Mouse (Mus musculus): ENCODE results near the gene Garnl3.

- TF ChIP-seq POLR2A (IDR thresholded peaks at IDR 0.05; ENCODE audit: borderline replicate concordance, control insufficient read depth, low read depth, low read length) (no peak), CTCF (IDR thresholded peaks at IDR 0.05; ENCODE audit: control insufficient read depth, insufficient read depth, low read length) (no peak)
Measured at GRCm38 (mm10) chr2:33025040-33025439, 106.4 kb downstream of the Garnl3 start.
